Mouse (Mus musculus) adrenal gland, adult 8-10 months (tissue): ENCODE measurements around the gene Gnl3l. TPM values are rescaled to one million over a fixed set of nuclear protein-coding genes. Genes with fewer than 3 reads are reported as not detected.
A peak's percentile ranks its signal among the peaks of the same experiment; 100 is the strongest.

Experiments
- DNase-seq: peaks from one replicate; pipeline ENCODE4 v3.0.0; 2022
- total RNA-seq, 4 experiments: library from RNA; stranded (reverse); gene quantifications; 2 replicates each; pipeline ENCODE4 v1.2.4; 2022

Gnl3l gene
- total RNA-seq, 4 experiments from 2014 or later: 79.3 to 90.8 (median 85.5) TPM

- peak; percentile 64 for DNase-seq
Measured at GRCm38 (mm10) chrX:150956522-150957300, 60.4 kb downstream of the Gnl3l start.

- DNase-seq: no peak
Measured at GRCm38 (mm10) chrX:150956016-150956415, 61.1 kb downstream of the Gnl3l start.

- peak; percentile 20 for DNase-seq
Measured at GRCm38 (mm10) chrX:150955441-150955840, 61.7 kb downstream of the Gnl3l start.

GRCm38 (mm10) chrX:150954721-150955120, 62.4 kb downstream of the Gnl3l start:
- DNase-seq: no peak

Other genes starting within 250 kb of the Gnl3l start
- 100 to 1,000 TPM in 2 of 4 experiments, 10 to 100 TPM in 2; 94.2 to 139 (median 116) TPM for gene Maged2, start 203.0 kb downstream of the Gnl3l start, total RNA-seq
- 10 to 100 TPM; 17.1 to 25.9 (median 24.3) TPM for gene Fgd1, start 28.8 kb upstream of the Gnl3l start, total RNA-seq
- 10 to 100 TPM; 50.4 to 58.4 (median 54.8) TPM for gene Tsr2, start 79.2 kb upstream of the Gnl3l start, total RNA-seq
- gene Wnk3, start 180.8 kb upstream of the Gnl3l start, total RNA-seq: 1 to 10 TPM; 1.8 to 2.7 (median 2.4) TPM